Mouse (Mus musculus) left cerebral cortex, adult 8-10 months (tissue): ENCODE data around the gene Unc13d. TPM values are rescaled to one million over a fixed set of nuclear protein-coding genes. Genes with fewer than 3 reads are reported as not detected.
A peak's percentile ranks its signal among the peaks of the same experiment; 100 is the strongest.

Experiments
- DNase-seq, 2 experiments: peaks; one replicate each; pipeline ENCODE4 v3.0.0; 2022; ENCODE audit warnings: low spot score in 2 of 2
- total RNA-seq, 4 experiments: library from RNA; stranded (reverse); gene quantifications; 2 replicates each; pipeline ENCODE4 v1.2.4; 2022

The Unc13d gene
- total RNA-seq, 4 experiments from 2014 or later, result 1.2 to 4.1 (median 1.7) TPM

DNA sequence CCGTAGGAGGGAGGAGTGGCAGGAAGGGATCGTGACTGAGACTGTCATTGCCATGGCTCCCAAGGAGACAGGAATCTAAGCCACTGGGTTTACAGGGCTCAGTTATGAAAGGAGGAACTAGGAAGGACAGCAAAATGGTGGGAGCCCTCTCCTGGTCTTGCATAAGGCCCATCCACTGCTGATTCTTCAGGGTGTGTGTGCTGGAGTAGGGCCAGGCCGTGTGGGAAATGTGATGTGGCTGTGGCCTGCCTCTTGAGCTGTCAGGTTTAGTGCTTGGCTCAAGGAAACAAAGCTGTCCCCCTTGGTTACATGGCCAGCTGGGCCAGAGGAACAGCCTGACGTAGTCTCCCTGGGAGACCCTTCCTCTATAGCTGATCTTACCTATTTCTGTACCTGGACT, 27.6 kb downstream of the Unc13d start:
- DNase-seq, result no peak

- no peak for DNase-seq
These were observed 28.2 kb downstream of the Unc13d start for GRCm38 (mm10) chr11:116049610-116050009.

DNA sequence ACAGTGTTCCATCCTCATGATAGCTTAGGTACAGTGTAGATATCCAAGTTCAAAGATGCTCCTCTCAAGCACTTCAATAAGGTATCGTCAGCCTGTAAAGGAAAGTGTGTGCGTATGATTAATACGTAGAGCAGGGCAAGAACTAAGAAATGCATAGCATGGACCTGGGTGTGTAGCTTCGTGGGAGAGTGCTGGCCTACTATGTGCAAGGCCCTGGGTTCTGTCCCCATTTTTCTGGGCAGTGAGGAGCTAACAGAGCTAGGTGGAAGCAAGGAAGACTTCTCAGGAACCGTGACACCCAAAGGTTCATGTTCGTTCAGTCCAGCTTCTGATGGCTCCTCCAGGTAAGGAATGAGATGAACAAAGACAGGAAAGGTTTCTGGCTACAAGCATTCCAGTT, 32.6 kb downstream of the Unc13d start:
- no peak for DNase-seq

DNA sequence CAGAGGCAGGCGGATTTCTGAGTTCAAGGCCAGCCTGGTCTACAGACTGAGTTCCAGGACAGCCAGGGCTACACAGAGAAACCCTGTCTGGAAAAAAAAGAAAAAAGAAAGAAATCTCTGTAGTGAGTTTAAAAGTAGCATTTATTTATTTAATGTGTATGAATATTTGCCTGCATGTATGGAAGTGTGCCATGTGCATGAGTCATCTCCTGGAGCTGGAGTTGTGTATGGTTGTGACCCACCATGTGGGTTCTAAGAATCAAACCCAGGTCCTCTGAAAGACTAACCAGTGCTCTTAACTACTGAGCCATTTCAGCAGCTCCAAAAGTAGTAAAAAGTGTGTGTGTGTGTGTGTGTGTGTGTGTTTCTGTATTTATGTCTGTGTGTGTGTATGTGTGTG, 34.5 kb downstream of the Unc13d start:
- DNase-seq, result no peak

- DNase-seq, result no peak
These were observed 35.2 kb downstream of the Unc13d start for GRCm38 (mm10) chr11:116042372-116043138.

DNA sequence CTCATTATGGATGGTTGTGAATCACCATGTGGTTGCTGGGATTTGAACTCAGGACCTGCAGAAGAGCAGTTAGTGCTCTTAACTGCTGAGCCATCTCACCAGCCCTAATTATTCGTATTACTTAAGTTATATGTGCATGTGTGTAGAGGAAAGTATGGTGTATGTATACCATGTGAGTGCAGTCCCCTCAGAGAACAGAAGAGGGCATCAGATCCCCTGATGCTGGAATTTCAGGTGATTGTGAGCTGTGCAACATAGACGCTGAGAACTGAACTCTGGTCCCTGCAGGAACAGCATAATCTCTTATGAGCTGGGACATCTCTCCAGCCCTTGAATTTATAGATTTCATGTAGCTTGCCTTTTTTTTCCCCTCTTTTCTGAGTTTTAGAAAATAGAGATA, 35.9 kb downstream of the Unc13d start:
- no peak for DNase-seq

GRCm38 (mm10) chr11:116040593-116040992, 37.2 kb downstream of the Unc13d start:
- no peak for DNase-seq

GRCm38 (mm10) chr11:116037826-116038225, 39.9 kb downstream of the Unc13d start:
- DNase-seq, result no peak

- no peak for DNase-seq
These were observed 41.1 kb downstream of the Unc13d start for GRCm38 (mm10) chr11:116036671-116037070.

DNA sequence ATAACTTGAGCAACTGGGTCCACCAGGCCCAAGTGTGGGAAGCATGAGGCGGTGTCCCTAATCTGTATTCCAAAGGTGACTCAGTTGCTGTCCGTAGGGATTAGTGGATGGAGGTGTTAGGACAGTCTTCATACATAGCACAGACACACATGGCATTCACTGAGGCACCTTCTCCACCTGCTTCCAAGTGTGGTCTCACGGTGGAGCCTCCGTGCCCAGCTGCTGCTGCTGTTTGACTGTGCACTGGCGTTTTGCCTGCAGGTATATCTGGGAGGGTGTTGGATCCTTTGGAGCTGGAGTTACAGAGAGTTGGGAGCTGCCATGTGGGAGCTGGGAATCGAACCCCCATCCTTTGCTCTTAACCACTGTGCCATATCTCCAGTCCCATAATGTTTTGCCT, 43.2 kb downstream of the Unc13d start:
- no peak for DNase-seq

- DNase-seq, result peak in 1 of 2 experiments; percentile 67
These were observed 46.6 kb downstream of the Unc13d start for GRCm38 (mm10) chr11:116030898-116031845.

DNA sequence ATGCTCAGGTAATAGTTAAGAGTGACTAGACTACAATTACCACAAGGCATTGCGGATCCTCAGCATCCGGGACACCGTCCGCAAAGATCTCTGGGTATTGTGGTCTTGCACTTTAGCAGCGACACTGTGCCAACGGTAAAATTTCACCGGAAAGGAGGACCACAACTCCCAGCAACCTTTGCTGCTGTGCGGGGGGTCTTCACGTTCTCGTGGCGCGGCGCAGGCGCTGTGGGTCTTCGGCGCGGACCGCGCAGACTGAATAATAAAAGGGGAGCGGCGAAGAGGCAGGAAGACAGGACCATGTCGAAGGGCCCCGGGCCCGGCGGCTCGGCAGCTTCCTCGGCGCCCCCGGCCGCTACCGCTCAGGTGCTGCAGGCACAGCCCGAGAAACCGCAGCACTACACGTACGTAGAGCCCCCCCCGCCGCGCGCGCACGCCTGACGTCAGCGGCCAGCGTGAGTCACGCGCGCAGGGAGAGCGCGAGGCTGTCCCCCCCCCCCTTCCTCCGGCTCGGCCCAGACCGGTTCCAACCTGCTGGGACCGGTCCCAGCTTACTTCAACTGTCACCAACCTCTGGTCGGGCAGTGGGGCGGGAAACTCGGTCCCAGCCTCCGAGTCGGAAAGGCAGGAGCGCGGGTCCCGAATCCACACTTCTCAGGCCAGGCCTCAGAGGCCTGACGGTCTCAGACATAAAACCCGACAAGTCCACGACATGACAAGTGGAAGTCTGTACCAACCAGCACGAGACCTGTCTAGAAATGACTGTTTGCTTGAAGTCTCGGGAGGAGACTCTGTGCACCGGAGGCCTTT, 47.5 kb downstream of the Unc13d start, which contains the start of gene Unk:
TSS of gene Unk (plus strand) at position 235 of the 810 bp plus-strand sequence.
- peak; percentile 95 to 98 for DNase-seq

GRCm38 (mm10) chr11:116029086-116029865, 48.5 kb downstream of the Unc13d start:
- DNase-seq, result no peak

DNA sequence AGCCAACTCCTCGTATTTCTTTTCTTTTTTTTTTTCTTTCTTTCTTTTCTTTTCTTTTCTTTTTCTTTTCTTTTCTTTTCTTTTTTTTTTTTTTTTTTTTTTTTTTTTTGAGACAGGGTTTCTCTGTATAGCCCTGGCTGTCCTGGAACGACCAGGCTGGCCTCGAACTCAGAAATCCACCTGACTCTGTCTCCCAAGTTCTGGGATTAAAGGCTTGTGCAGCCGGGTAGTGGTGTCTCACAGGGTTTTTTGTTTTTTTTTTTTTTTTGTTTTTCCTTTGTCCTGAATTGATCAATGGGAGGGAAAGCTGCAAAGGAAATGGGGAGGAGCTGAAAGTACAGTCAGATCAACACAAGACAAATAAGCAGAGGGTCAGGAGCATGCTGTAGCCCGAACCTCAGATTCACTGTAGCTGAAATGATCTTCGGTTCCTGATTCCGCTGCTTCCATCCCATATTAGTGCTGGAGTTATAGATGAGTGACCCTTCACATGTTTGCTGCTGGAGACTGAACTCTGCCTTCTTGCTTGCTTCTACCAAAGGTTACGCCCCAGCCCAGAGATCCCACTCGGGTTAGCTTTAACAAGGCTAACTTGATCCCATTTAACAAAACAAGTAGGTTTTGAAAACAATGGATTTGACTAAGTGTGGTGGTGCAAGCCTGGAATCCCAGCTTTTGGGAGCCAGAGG, 49.4 kb downstream of the Unc13d start:
- DNase-seq, result no peak

GRCm38 (mm10) chr11:116027756-116028155, 50.0 kb downstream of the Unc13d start, which contains the start of gene H3f3b:
Gene H3f3b (minus strand): TSS chr11:116027962.
- DNase-seq, result no peak

- DNase-seq, result no peak
These were observed 52.5 kb downstream of the Unc13d start for GRCm38 (mm10) chr11:116025056-116025845.

DNA sequence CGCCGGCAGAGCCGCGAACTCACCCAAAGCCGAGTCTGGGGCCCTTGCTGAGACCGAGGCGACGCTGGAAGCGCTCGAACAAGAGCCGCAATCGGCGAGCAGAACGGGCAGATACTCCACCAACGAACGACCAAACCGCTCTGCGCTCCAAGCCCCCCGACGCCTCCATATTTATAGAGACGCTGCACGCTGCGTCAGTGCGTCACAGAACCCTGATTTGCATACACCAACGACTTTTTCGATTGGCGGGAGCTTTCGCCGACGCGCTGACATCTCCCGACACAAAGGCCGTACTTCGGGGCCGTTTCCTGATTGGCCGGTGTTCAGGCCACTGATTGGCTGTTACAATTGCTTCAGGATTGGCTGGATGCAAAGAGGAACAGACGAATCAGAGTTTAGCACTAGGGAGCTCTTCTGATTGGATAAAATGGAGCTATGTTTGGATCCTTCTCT, 53.4 kb downstream of the Unc13d start:
- DNase-seq, result peak; percentile 94 to 99

GRCm38 (mm10) chr11:116023771-116024355, 53.9 kb downstream of the Unc13d start:
- DNase-seq, result peak; percentile 57 to 82
